Mouse (Mus musculus) C2C12 (cell line): ENCODE data around the gene Taf12.

Experiments used
- CTCF ChIP-seq: IDR thresholded peaks from one replicate; pipeline ENCODE4 v1.5.1; 2011; ENCODE audit not compliant: control insufficient read depth, insufficient read depth, insufficient read length
- USF1 ChIP-seq: IDR thresholded peaks from one replicate; pipeline ENCODE4 v1.6.1; 2011; ENCODE audit warnings: low read depth, mild to moderate bottlenecking, control low read depth, moderate library complexity

GRCm38 (mm10) chr4:132259248-132259647, 14.9 kb upstream of the Taf12 start:
- no peak for TF ChIP-seq CTCF
- TF ChIP-seq USF1: no peak
